32 mouse cellular contexts compared by ENCODE assay signal in genomic region chr7:45723781-45724180, GRCm38 (mm10). TPM values are rescaled to one million over a fixed set of nuclear protein-coding genes. Genes with fewer than 3 reads are reported as not detected.
"Had no signal": no experiment of that assay in that cellular context is flagged by ENCODE, and none has a peak within 500 bp of the region (broad histone marks: within the 10 kb centered on the region; RNA-seq: fewer than 3 reads in every experiment).

No protein-coding gene starts in this region.

- H3K27ac ChIP-seq: gastrocnemius, adult 2 months; heart, adult 2 months; hindbrain, embryonic 10.5 days; hindbrain, embryonic 12.5 days; hindbrain, embryonic 14.5 days; intestine, embryonic 15.5 days; layer of hippocampus, adult 2 months; left cerebral cortex, adult 2 months; limb, embryonic 10.5 days; limb, embryonic 12.5 days; liver, embryonic 13.5 days; liver, embryonic 15.5 days had no signal

- H3K9ac ChIP-seq: hindbrain, embryonic 12.5 days; hindbrain, embryonic 14.5 days; intestine, embryonic 15.5 days; limb, embryonic 12.5 days; liver, embryonic 13.5 days; liver, embryonic 15.5 days had no signal

- H3K27me3 ChIP-seq: hindbrain, embryonic 12.5 days; intestine, embryonic 15.5 days; limb, embryonic 12.5 days; liver, embryonic 13.5 days; liver, embryonic 15.5 days had no signal

- DNase-seq: gastrocnemius, adult 2 months; gastrocnemius, postnatal 10 days; gastrocnemius, postnatal 25 days; heart, adult 2 months; heart, postnatal 10 days; heart, postnatal 4 days; kidney, adult 18-20 months; kidney, adult 8-10 months; kidney, postnatal 10 days; kidney, postnatal 25 days; kidney, postnatal 4 days; liver; liver, embryonic 13.5 days had no signal

- H3K4me3 ChIP-seq: gastrocnemius, adult 2 months; heart, adult 2 months; hindbrain, embryonic 10.5 days; hindbrain, embryonic 12.5 days; intestine, embryonic 15.5 days; layer of hippocampus, adult 2 months; left cerebral cortex, adult 2 months; limb, embryonic 10.5 days; limb, embryonic 12.5 days; liver, embryonic 13.5 days; liver, embryonic 15.5 days had no signal

- H3K4me2 ChIP-seq: heart, embryonic 11.5 days; hindbrain, embryonic 12.5 days; hindbrain, embryonic 14.5 days; limb, embryonic 12.5 days; liver, embryonic 11.5 days; liver, embryonic 13.5 days; liver, embryonic 15.5 days had no signal

- H3K9me3 ChIP-seq: hindbrain, embryonic 10.5 days; hindbrain, embryonic 12.5 days; intestine, embryonic 15.5 days; limb, embryonic 10.5 days; limb, embryonic 12.5 days; liver, embryonic 13.5 days; liver, embryonic 15.5 days had no signal

- ATAC-seq: hindbrain, embryonic 16.5 days; inflammation-experienced regulatory T-cells, adult 6 months; intestine, embryonic 15.5 days; intestine, postnatal 0 days had no signal

RNA-seq across cellular contexts. Expression of gene Spaca4, which starts 1.8 kb away (rescaled TPM):
- polyA plus RNA-seq: heart, adult 2 months; heart, embryonic 11.5 days; heart, embryonic 14.5 days; heart, embryonic 16.5 days; hindbrain, embryonic 10.5 days; hindbrain, embryonic 12.5 days; hindbrain, embryonic 14.5 days; hindbrain, embryonic 16.5 days; inflammation-experienced regulatory T-cells, adult 6 months; kidney, embryonic 14.5 days; kidney, embryonic 16.5 days; limb, embryonic 10.5 days; limb, embryonic 12.5 days; limb, embryonic 14.5 days; liver, embryonic 11.5 days; liver, embryonic 13.5 days; liver, embryonic 15.5 days had no signal
